Mouse (Mus musculus) ovary, adult 10 weeks (tissue): ENCODE measurements around the gene Mettl18. TPM values are rescaled to one million over a fixed set of nuclear protein-coding genes. Genes with fewer than 3 reads are reported as not detected.

Experiments used
- polyA plus RNA-seq: library from polyadenylated mRNA; stranded (reverse); fragments of 350-450 nt; fragmentation: Illumina TruSeq; extraction: RNeasy Lipid Tissue Mini Kit (QIAGEN cat#74804); gene quantifications from one replicate; pipeline ENCODE4 v1.2.3, GENCODE M21; 2014

Mettl18 gene
- 15.8 TPM for polyA plus RNA-seq

DNA sequence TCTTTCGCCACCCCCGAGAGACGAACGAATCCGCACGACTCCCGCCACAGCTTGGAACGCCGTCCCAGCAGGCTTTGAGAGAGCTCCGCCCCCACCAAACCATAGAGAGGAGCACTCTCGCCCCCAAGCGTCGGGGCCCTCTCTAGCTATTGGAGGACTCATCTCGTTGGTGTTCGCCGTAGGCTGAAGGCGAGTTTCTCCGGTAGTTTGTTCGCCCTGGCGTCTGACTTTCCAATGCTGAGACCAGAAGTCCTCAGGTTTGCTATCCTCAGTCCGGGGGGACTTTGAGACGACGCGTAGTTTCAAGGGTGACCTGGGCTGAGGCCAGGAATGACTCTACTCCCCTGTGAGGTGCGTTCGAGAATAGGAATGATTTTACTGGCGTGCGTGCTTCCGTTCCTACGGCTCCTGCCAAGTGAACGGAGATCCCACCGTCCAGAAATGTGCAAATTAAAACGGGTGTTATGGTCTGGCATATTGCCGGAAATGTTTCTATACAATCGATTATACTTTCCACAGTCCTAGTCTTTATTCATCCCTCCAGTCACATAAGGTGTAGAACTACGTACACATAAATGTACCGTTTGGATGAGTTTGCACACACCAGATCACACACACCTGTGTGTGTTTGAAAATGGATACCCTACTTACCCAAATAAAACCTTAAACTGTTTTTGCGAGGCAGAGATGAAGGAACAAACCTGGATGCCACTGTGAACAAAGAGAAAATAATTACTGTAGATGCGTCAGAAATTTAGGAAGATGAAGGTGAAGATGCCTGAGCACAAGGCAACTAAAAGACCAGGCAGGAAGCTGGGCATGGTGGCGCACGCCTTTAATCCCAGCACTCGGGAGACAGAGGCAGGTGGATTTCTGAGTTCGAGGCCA lies at the start of gene Mettl18, which contains the start of gene BC055324:
Gene Mettl18 (plus strand): TSS at position 169 of the 888 bp plus-strand sequence.
Gene BC055324 (minus strand): TSS at position 76 of the 888 bp plus-strand sequence.

Other genes starting within 250 kb of the Mettl18 start
- 71.0 TPM for gene Kifap3, start 215.3 kb upstream of the Mettl18 start, polyA plus RNA-seq
- gene Scyl3, start 65.8 kb upstream of the Mettl18 start, polyA plus RNA-seq = 32.3 TPM
- gene BC055324, start 93 bp upstream of the Mettl18 start, polyA plus RNA-seq = 22.7 TPM
- gene Sele, start 53.3 kb downstream of the Mettl18 start, polyA plus RNA-seq = 0.14 TPM
- 2.5 TPM for gene Sell, start 67.1 kb downstream of the Mettl18 start, polyA plus RNA-seq
- 3.5 TPM for gene Selp, start 120.4 kb downstream of the Mettl18 start, polyA plus RNA-seq
- gene F5, start 156.9 kb downstream of the Mettl18 start, polyA plus RNA-seq = 1.5 TPM